In genomic region chr16:57315026-57315425, GRCm38 (mm10) we compare ENCODE assay signal across 28 mouse cellular contexts. TPM values are rescaled to one million over a fixed set of nuclear protein-coding genes. Genes with fewer than 3 reads are reported as not detected.
DNase-seq lines count a peak whose midpoint lies in the region; ATAC-seq and TF ChIP-seq lines count a peak whose summit lies in the region.
"Had no signal": no experiment of that assay in that cellular context is flagged by ENCODE, and none has a peak within 500 bp of the region (broad histone marks: within the 10 kb centered on the region; RNA-seq: fewer than 3 reads in every experiment).

No protein-coding gene starts in this region.

- no peak overlapping the region for H3K9ac ChIP-seq in stomach, embryonic 16.5 days (ENCODE audit: low read length)
- H3K9ac ChIP-seq: forebrain, embryonic 15.5 days; liver, postnatal 0 days had no signal

- H3K4me1 ChIP-seq in lung, adult 2 months (ENCODE audit: control insufficient read depth, insufficient read depth, low read length), result peaks cover 13% of the 10 kb centered on the region
- peaks cover 9% of the 10 kb centered on the region; the same call in 1 of the 2 replicates for H3K4me1 ChIP-seq in stomach, embryonic 16.5 days (ENCODE audit: control insufficient read depth, insufficient read depth, low read length)
- H3K4me1 ChIP-seq: midbrain, embryonic 10.5 days had no signal

- DNase-seq in heart, adult 11 months, result peak; percentile 74
- no peak for DNase-seq in heart, adult 8-10 months (ENCODE audit: low spot score)
- DNase-seq in lung, adult 18-20 months, result peak; percentile 17 to 39
- DNase-seq in lung, adult 2 months, result no peak
- peak; percentile 34 for DNase-seq in lung, postnatal 10 days
- no peak for DNase-seq in layer of hippocampus, adult 2 months (ENCODE audit: low spot score in 2 of 2)
- DNase-seq in ovary, postnatal 10 days (ENCODE audit: low spot score), result no peak
- DNase-seq: adrenal gland, adult 2 months; cerebellum, adult 2 months; heart, postnatal 10 days; kidney, adult 18-20 months; liver; liver, postnatal 0 days; right cerebral cortex, postnatal 14 days; spleen, adult 18-20 months; thymus, adult 2 months; thymus, postnatal 4 days had no signal

- H3K27me3 ChIP-seq in stomach, embryonic 16.5 days (ENCODE audit: control insufficient read depth, insufficient read depth, low read length), result no peaks in the 10 kb centered on the region
- H3K27me3 ChIP-seq: forebrain, embryonic 15.5 days; Patski had no signal

- no peak for TF ChIP-seq POLR2A in lung, adult 2 months (IDR thresholded peaks at IDR 0.05; ENCODE audit: borderline replicate concordance, extremely low read depth, low read depth, low read length)

- no peak overlapping the region for H3K4me3 ChIP-seq in lung, adult 2 months (replicated peaks; ENCODE audit: extremely low read depth, low read depth, low read length)
- H3K4me3 ChIP-seq in stomach, embryonic 16.5 days (replicated peaks; ENCODE audit: low read length), result no peak overlapping the region
- H3K4me3 ChIP-seq in layer of hippocampus, adult 2 months, result no peak overlapping the region
- H3K4me3 ChIP-seq: forebrain, embryonic 15.5 days; heart, embryonic 10.5 days; hindbrain, embryonic 10.5 days; limb, embryonic 10.5 days; midbrain, embryonic 10.5 days had no signal

- no peak for TF ChIP-seq CTCF in lung, adult 2 months (IDR thresholded peaks at IDR 0.05; ENCODE audit: insufficient read depth, low read length)
- TF ChIP-seq CTCF in layer of hippocampus, adult 2 months (conservative IDR thresholded peaks at IDR 0.05), result no peak

- no peaks in the 10 kb centered on the region for H3K36me3 ChIP-seq in stomach, embryonic 16.5 days (ENCODE audit: control insufficient read depth, insufficient read depth, low read length)
- H3K36me3 ChIP-seq: forebrain, embryonic 15.5 days; heart, embryonic 10.5 days; hindbrain, embryonic 10.5 days; midbrain, embryonic 10.5 days had no signal

- ATAC-seq in stomach, embryonic 16.5 days (ENCODE audit: insufficient read depth, low FRiP score), result peak; percentile 19; the same call in 1 of the 2 replicates
- ATAC-seq: forebrain, embryonic 15.5 days; hindbrain, embryonic 16.5 days; liver, postnatal 0 days; Patski had no signal

- H3K27ac ChIP-seq in stomach, embryonic 16.5 days (ENCODE audit: low read length), result peak overlapping the region; percentile 18
- no peak overlapping the region for H3K27ac ChIP-seq in layer of hippocampus, adult 2 months
- H3K27ac ChIP-seq: forebrain, embryonic 15.5 days; heart, embryonic 10.5 days; hindbrain, embryonic 10.5 days; kidney, postnatal 0 days; limb, embryonic 10.5 days; midbrain, embryonic 10.5 days had no signal

- no peak overlapping the region for H3K4me2 ChIP-seq in stomach, embryonic 16.5 days (ENCODE audit: low read depth, low read length)
- H3K4me2 ChIP-seq: forebrain, embryonic 15.5 days had no signal

- H3K9me3 ChIP-seq in stomach, embryonic 16.5 days (replicated peaks; ENCODE audit: control insufficient read depth, low read length), result no peaks in the 10 kb centered on the region
- H3K9me3 ChIP-seq: forebrain, embryonic 15.5 days; heart, embryonic 10.5 days; hindbrain, embryonic 10.5 days; midbrain, embryonic 10.5 days had no signal

- 54% methylated on average over 9 of the region's 9 CpGs for WGBS in lung, adult 2 months
- WGBS in stomach, embryonic 16.5 days, result 77% methylated on average over 9 of the region's 9 CpGs

RNA-seq across cellular contexts. Expression of gene Tmem30c, which starts 22.4 kb away (rescaled TPM):
- not detected for total RNA-seq in heart, adult 8-10 months (2022)
- not detected in 2 replicates for polyA plus RNA-seq in lung, adult 2 months (2012; rRNA removed)
- 0.08 TPM in 1 of 2 replicates, not detected in the other for polyA plus RNA-seq in stomach, embryonic 16.5 days (2015; fragmentation: Nextera tagmentation; extraction: Ambion mirVana)
- total RNA-seq in layer of hippocampus, adult 2 months (2021), result under 1 TPM; 0.23 to 0.44 TPM
- total RNA-seq: adrenal gland, adult 2 months; gastrocnemius, postnatal 4 days; heart, postnatal 10 days had no signal
- polyA plus RNA-seq: adrenal gland, adult 2 months; embryonic facial prominence, embryonic 14.5 days; heart, embryonic 10.5 days; kidney, postnatal 0 days; liver, postnatal 0 days; Patski; thymus, adult 2 months had no signal

RNA-seq across cellular contexts. Expression of gene Filip1l, which starts 37.9 kb away (rescaled TPM):
- 10 to 100 TPM; 25.5 to 36.2 (median 31.4) TPM for total RNA-seq in heart, adult 8-10 months (2022)
- polyA plus RNA-seq in lung, adult 2 months (2012; rRNA removed), result 10.3 and 15.1 TPM in 2 replicates
- polyA plus RNA-seq in stomach, embryonic 16.5 days (2015; fragmentation: Nextera tagmentation; extraction: Ambion mirVana), result 56.2 and 60.3 TPM in 2 replicates
- 1 to 10 TPM; 3.2 to 4.0 TPM for total RNA-seq in layer of hippocampus, adult 2 months (2021)

Comparison
In these comparisons a context has a peak if more than half of its experiments do, and no peak if none do; other contexts are left out.
1. DNase-seq: peak in heart, adult 11 months (single experiment), lung, adult 18-20 months (2 of 2) and lung, postnatal 10 days (single experiment); none in heart, adult 8-10 months (single experiment), lung, adult 2 months (single experiment), layer of hippocampus, adult 2 months (0 of 2) and ovary, postnatal 10 days (single experiment).
2. RNA of gene Filip1l, which starts 37.9 kb away (total RNA-seq): 25.5 to 36.2 TPM in heart, adult 8-10 months; 3.2 to 4.0 TPM in layer of hippocampus, adult 2 months; every median in the first group is over 4 times any median in the second.